Comparison of ENCODE assay signal across 14 mouse cellular contexts in genomic region chr2:93495170-93495569, GRCm38 (mm10).
"Had no signal": no experiment of that assay in that cellular context is flagged by ENCODE, and none has a peak within 500 bp of the region (broad histone marks: within the 10 kb centered on the region; RNA-seq: fewer than 3 reads in every experiment).

No protein-coding gene starts in this region.

- H3K4me3 ChIP-seq: left cerebral cortex, adult 2 months; limb, embryonic 12.5 days; midbrain, embryonic 10.5 days; myocyte; neural tube, embryonic 15.5 days had no signal

- H3K9ac ChIP-seq: limb, embryonic 12.5 days; liver, embryonic 14.5 days; neural tube, embryonic 15.5 days had no signal

- H3K27me3 ChIP-seq: neural tube, embryonic 15.5 days had no signal

- H3K27ac ChIP-seq: left cerebral cortex, adult 2 months; limb, embryonic 12.5 days; liver, embryonic 14.5 days; midbrain, embryonic 10.5 days; neural tube, embryonic 15.5 days; stomach, postnatal 0 days had no signal

- DNase-seq: kidney, adult 8-10 months; kidney, postnatal 25 days; liver; lung, adult 2 months; lung, postnatal 36 days; thymus, postnatal 4 days had no signal

- ATAC-seq: lung, postnatal 0 days had no signal

- H3K36me3 ChIP-seq: limb, embryonic 12.5 days; midbrain, embryonic 10.5 days; neural tube, embryonic 15.5 days had no signal

- H3K4me1 ChIP-seq: midbrain, embryonic 10.5 days had no signal

- H3K4me2 ChIP-seq: limb, embryonic 12.5 days; neural tube, embryonic 15.5 days had no signal

- H3K9me3 ChIP-seq: limb, embryonic 12.5 days; midbrain, embryonic 10.5 days; neural tube, embryonic 15.5 days had no signal
